Mouse (Mus musculus): ENCODE results near the gene Hexb.
"Not testable (repeated sequence)": the region's sequence is repeated elsewhere in the genome, so short reads cannot be mapped to it uniquely, and the experiment has no call there.

GRCm38 (mm10) chr13:97129654-97130053 lies 68.5 kb downstream of the Hexb start:
- TF ChIP-seq CTCF (IDR thresholded peaks at IDR 0.05; ENCODE audit: low read depth, low read length); POLR2A (IDR thresholded peaks at IDR 0.05; ENCODE audit: insufficient read depth, low read length): not testable (repeated sequence)

Data from ES-Bruce4 (cell line).